ENCODE assay signal across 9 mouse cellular contexts in genomic region chr11:56116553-56117232, GRCm38 (mm10).
DNase-seq lines count a peak whose midpoint lies in the region; ATAC-seq lines count a peak whose summit lies in the region.
"Had no signal": no experiment of that assay in that cellular context is flagged by ENCODE, and none has a peak within 500 bp of the region (broad histone marks: within the 10 kb centered on the region; RNA-seq: fewer than 3 reads in every experiment).

No protein-coding gene starts in this region.

- H3K4me1 ChIP-seq in kidney, embryonic 15.5 days, result no peaks in the 10 kb centered on the region
- no peaks in the 10 kb centered on the region for H3K4me1 ChIP-seq in midbrain, embryonic 15.5 days
- H3K4me1 ChIP-seq: stomach, embryonic 15.5 days had no signal

- H3K9me3 ChIP-seq in kidney, embryonic 15.5 days (replicated peaks), result no peaks in the 10 kb centered on the region
- H3K9me3 ChIP-seq in midbrain, embryonic 15.5 days, result no peaks in the 10 kb centered on the region
- H3K9me3 ChIP-seq: stomach, embryonic 15.5 days had no signal

- H3K4me2 ChIP-seq in kidney, embryonic 15.5 days, result no peak overlapping the region
- H3K4me2 ChIP-seq in midbrain, embryonic 15.5 days, result no peak overlapping the region
- H3K4me2 ChIP-seq: stomach, embryonic 15.5 days had no signal

- no peak overlapping the region for H3K4me3 ChIP-seq in kidney, embryonic 15.5 days (replicated peaks)
- no peak overlapping the region for H3K4me3 ChIP-seq in midbrain, embryonic 15.5 days
- H3K4me3 ChIP-seq: stomach, embryonic 15.5 days had no signal

- no peak overlapping the region for H3K9ac ChIP-seq in kidney, embryonic 15.5 days
- H3K9ac ChIP-seq in midbrain, embryonic 15.5 days, result no peak overlapping the region
- H3K9ac ChIP-seq: stomach, embryonic 15.5 days had no signal

- H3K36me3 ChIP-seq in kidney, embryonic 15.5 days, result no peaks in the 10 kb centered on the region
- no peaks in the 10 kb centered on the region for H3K36me3 ChIP-seq in midbrain, embryonic 15.5 days (replicated peaks)
- H3K36me3 ChIP-seq: stomach, embryonic 15.5 days had no signal

- WGBS in kidney, embryonic 15.5 days, result 54% methylated on average over 12 of the region's 12 CpGs
- 49% methylated on average over 12 of the region's 12 CpGs for whole genome bisulfite sequencing in midbrain, embryonic 15.5 days

- ATAC-seq in kidney, embryonic 15.5 days (replicated peaks; ENCODE audit: low FRiP score), result no peak
- 0 out of 2 replicates have a peak, but pooled peaks have one; percentile 45 for ATAC-seq in midbrain, embryonic 15.5 days (replicated peaks)
- ATAC-seq in erythroid progenitor cell, adult 5-6 weeks (replicated peaks; ENCODE audit: low FRiP score, poor library complexity, severe bottlenecking), result no peak

- no peak overlapping the region for H3K27ac ChIP-seq in kidney, embryonic 15.5 days
- H3K27ac ChIP-seq in midbrain, embryonic 15.5 days, result no peak overlapping the region
- H3K27ac ChIP-seq: stomach, embryonic 15.5 days had no signal

- H3K27me3 ChIP-seq in kidney, embryonic 15.5 days, result no peaks in the 10 kb centered on the region
- no peaks in the 10 kb centered on the region for H3K27me3 ChIP-seq in midbrain, embryonic 15.5 days (replicated peaks)
- H3K27me3 ChIP-seq: stomach, embryonic 15.5 days had no signal

- DNase-seq in kidney, adult 9 months, result peak; percentile 35
- DNase-seq in ZHBTc4 (ENCODE audit: low read depth, low spot score), result peak; percentile 54
- peak; percentile 16 for DNase-seq in fibroblast of lung, adult 2 months (ENCODE audit: low read depth)
- DNase-seq in kidney, postnatal 4 days, result peak; percentile 12 to 26
- DNase-seq in MN1 (ENCODE audit: low spot score), result no peak
